Comparison of ENCODE assay signal across 7 mouse cellular contexts in the genomic region with DNA sequence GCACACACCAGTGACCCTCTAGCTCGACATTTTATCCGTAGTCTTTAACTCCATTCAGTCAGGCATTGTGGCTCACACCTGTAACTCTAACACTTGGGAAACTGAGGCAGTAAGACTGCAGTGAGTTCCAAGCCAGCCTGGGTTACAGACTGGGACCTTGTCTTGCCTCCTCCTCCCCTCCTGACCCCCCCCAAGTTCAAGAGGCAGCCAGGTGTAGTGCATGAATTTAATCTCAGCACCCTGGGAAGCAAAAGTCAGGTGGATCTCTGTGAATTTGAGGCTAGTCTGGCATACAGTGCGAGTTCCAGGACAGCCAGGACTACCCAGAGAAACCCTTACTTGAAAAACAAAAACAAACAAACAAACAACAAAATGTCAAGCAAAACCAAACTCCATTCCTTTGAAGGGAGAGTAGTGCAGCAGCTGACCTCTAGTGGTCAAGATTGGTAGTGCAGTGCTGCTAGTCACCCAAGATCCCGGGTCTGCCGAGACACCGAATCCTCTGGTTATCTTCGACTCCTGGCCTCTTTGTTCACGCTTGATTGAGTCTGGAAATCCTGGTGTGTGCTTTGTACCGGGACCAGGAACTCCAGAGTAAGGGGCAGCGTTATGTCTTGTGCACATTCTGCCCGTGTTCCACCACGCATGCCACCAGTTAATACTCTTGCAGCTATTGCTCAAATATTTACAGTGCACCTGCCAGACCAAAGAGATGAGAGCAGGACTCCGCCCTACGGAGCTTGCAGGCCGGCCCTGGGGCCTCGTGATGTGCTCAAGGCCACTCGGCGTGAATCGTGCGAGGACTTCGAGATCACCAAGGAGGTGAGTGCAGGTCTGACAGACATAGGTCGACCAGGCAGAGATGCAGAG. TPM values are rescaled to one million over a fixed set of nuclear protein-coding genes. Genes with fewer than 3 reads are reported as not detected.
A peak's percentile ranks its signal among the peaks of the same experiment; 100 is the strongest.
DNase-seq lines count a peak whose midpoint lies in the region; ATAC-seq and TF ChIP-seq lines count a peak whose summit lies in the region.

No protein-coding gene starts in this region.

- peak; percentile 66 for DNase-seq in cerebellum, adult 9-11 months
- peak; percentile 91 for DNase-seq in hindbrain, embryonic 14.5 days (ENCODE audit: low spot score)
- DNase-seq in left cerebral cortex, adult 2 months (ENCODE audit: extremely low spot score in 1 of 2, low spot score in 2 of 2): peak; percentile 70 to 84
- DNase-seq in right cerebral cortex, postnatal 10 days (ENCODE audit: low spot score in 2 of 2): peak; percentile 82 to 87

- H3K27ac ChIP-seq in hindbrain, embryonic 14.5 days: no peak overlapping the region
- H3K27ac ChIP-seq in left cerebral cortex, adult 2 months: no peak overlapping the region

- peak; percentile 100 for TF ChIP-seq CTCF in left cerebral cortex, adult 2 months (IDR thresholded peaks at IDR 0.05)

- H3K9me3 ChIP-seq in hindbrain, embryonic 14.5 days (ENCODE audit: control insufficient read depth, low read length): no peaks in the 10 kb centered on the region
- H3K9me3 ChIP-seq in megakaryocyte, embryonic 14.5 days: no peaks in the 10 kb centered on the region

- peak overlapping the region; percentile 17 for H3K4me3 ChIP-seq in hindbrain, embryonic 14.5 days (replicated peaks; ENCODE audit: low read length)
- H3K4me3 ChIP-seq in left cerebral cortex, adult 2 months: no peak overlapping the region
- H3K4me3 ChIP-seq in megakaryocyte, embryonic 14.5 days (replicated peaks): peak overlapping the region; percentile 14

- intact Hi-C loops in left cerebral cortex, adult 2 months (cut with DNase I): loop anchor here (2.0 to 5.0 kb wide), 2 partner anchors 70 to 108 kb away; partner anchors contain the start of gene Pdik1l

- H3K4me2 ChIP-seq in hindbrain, embryonic 14.5 days (replicated peaks): peak overlapping the region; percentile 46

- 21% methylated on average over 22 of the region's 22 CpGs for WGBS in hindbrain, embryonic 14.5 days

- H3K36me3 ChIP-seq in hindbrain, embryonic 14.5 days (replicated peaks; ENCODE audit: control insufficient read depth, insufficient read depth): no peaks in the 10 kb centered on the region
- no peaks in the 10 kb centered on the region for H3K36me3 ChIP-seq in megakaryocyte, embryonic 14.5 days (replicated peaks; ENCODE audit: low read length)

- peak overlapping the region; percentile 55 for H3K9ac ChIP-seq in hindbrain, embryonic 14.5 days

- no peaks in the 10 kb centered on the region for H3K4me1 ChIP-seq in hindbrain, embryonic 14.5 days (replicated peaks; ENCODE audit: control insufficient read depth, insufficient read depth, low read length)
- peaks cover 49% of the 10 kb centered on the region for H3K4me1 ChIP-seq in megakaryocyte, embryonic 14.5 days

- H3K27me3 ChIP-seq in hindbrain, embryonic 14.5 days (ENCODE audit: control insufficient read depth, insufficient read depth, low read length): no peaks in the 10 kb centered on the region
- peaks cover 44% of the 10 kb centered on the region for H3K27me3 ChIP-seq in megakaryocyte, embryonic 14.5 days (replicated peaks)

- ATAC-seq in activated CD4-positive, CD25-positive, alpha-beta regulatory T cell, adult 4 months: peak; percentile 38
- ATAC-seq in frontal cortex, adult (ENCODE audit: low TSS enrichment): peak; percentile 48; the same call in 1 of the 2 replicates
- no peak for ATAC-seq in hindbrain, embryonic 14.5 days (ENCODE audit: low FRiP score)

RNA-seq across cellular contexts. Expression of gene Slc30a2, which starts 13.8 kb away (rescaled TPM):
- under 1 TPM; 0.24 to 0.85 TPM for polyA plus RNA-seq in activated CD4-positive, CD25-positive, alpha-beta regulatory T cell, adult 4 months (2017; shearing (Covaris generic))
- 0.13 and 0.14 TPM in 2 replicates for polyA plus RNA-seq in hindbrain, embryonic 14.5 days (2014; fragmentation: Nextera tagmentation; extraction: Ambion mirVana)
- not detected for total RNA-seq in left cerebral cortex, adult 2 months (2021)
- 1.1 TPM in 1 of 2 replicates, not detected in the other for polyA plus RNA-seq in megakaryocyte, embryonic 14.5 days (2012; ENCODE audit: insufficient read depth, low replicate concordance)

RNA-seq across cellular contexts. Expression of gene Extl1, which starts 26.8 kb away (rescaled TPM):
- 1 to 10 TPM in 1 of 2 experiments, under 1 TPM in 1; 0.16 to 1.4 TPM for polyA plus RNA-seq in activated CD4-positive, CD25-positive, alpha-beta regulatory T cell, adult 4 months (2017; shearing (Covaris generic))
- 0.30 and 0.58 TPM in 2 replicates for polyA plus RNA-seq in hindbrain, embryonic 14.5 days (2014; fragmentation: Nextera tagmentation; extraction: Ambion mirVana)
- 10 to 100 TPM; 46.7 to 48.9 TPM for total RNA-seq in left cerebral cortex, adult 2 months (2021)
- not detected in 2 replicates for polyA plus RNA-seq in megakaryocyte, embryonic 14.5 days (2012; ENCODE audit: insufficient read depth, low replicate concordance)

RNA-seq across cellular contexts. Expression of gene Pafah2, which starts 39.3 kb away (rescaled TPM):
- under 1 TPM; 0.70 to 0.90 TPM for polyA plus RNA-seq in activated CD4-positive, CD25-positive, alpha-beta regulatory T cell, adult 4 months (2017; shearing (Covaris generic))
- 6.8 and 6.9 TPM in 2 replicates for polyA plus RNA-seq in hindbrain, embryonic 14.5 days (2014; fragmentation: Nextera tagmentation; extraction: Ambion mirVana)
- 1 to 10 TPM; 6.5 to 6.9 TPM for total RNA-seq in left cerebral cortex, adult 2 months (2021)
- polyA plus RNA-seq in megakaryocyte, embryonic 14.5 days (2012; ENCODE audit: insufficient read depth, low replicate concordance): 2.4 and 3.8 TPM in 2 replicates

RNA-seq across cellular contexts. Expression of gene Trim63, which starts 41.9 kb away (rescaled TPM):
- not detected for polyA plus RNA-seq in activated CD4-positive, CD25-positive, alpha-beta regulatory T cell, adult 4 months (2017; shearing (Covaris generic))
- 0.23 TPM in 1 of 2 replicates, not detected in the other for polyA plus RNA-seq in hindbrain, embryonic 14.5 days (2014; fragmentation: Nextera tagmentation; extraction: Ambion mirVana)
- total RNA-seq in left cerebral cortex, adult 2 months (2021): under 1 TPM; 0.21 to 0.25 TPM
- not detected in 2 replicates for polyA plus RNA-seq in megakaryocyte, embryonic 14.5 days (2012; ENCODE audit: insufficient read depth, low replicate concordance)
